Mouse (Mus musculus): ENCODE results near the gene Gm33543.

Gm33543 gene

DNA sequence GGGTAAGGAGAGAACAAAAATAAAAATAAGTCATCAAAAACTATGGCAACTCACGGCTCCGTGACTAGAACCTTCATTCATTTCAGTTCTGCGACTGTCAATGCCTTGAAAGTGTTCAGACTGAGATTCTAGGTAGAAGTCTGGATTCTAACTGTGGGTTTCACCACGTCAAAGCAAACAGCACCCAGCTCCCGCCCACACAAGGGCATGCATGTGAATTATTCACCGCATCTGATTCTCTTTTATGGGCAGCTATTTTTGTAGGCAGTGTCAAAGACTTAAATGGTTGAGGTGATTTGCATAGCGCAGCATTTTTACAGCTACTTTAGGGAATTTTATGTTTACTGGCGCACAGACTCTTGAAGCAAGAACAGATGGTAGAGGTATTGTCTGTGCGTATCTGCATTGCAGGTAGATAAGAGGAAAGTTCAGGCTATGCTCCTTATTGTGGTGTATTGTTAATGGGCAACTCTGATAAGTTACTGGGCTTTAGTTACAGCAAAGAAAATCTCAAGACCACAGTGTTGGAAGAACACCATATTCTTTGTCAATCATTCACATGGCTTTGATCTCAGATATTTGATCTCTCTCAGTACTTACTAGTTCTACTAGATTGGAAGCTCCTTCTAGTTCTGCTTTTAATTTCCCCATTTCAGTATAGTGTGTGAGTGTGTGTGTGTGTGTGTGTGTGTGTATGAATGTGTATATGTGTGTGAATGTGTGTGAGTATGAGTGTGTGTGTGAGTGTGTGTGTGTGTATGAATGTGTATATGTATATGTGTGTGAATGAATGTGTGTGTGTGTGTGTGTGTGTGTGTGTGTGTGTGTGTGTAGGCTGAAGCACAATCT lies at the start of gene Gm33543:
TSS of gene Gm33543 (minus strand) at position 142 of the 849 bp plus-strand sequence.
- DNase-seq (ENCODE audit: low read depth): no peak

- no peak for DNase-seq (ENCODE audit: low read depth)
Measured at GRCm38 (mm10) chr10:95892132-95892531, 49.4 kb upstream of the Gm33543 start.

DNA sequence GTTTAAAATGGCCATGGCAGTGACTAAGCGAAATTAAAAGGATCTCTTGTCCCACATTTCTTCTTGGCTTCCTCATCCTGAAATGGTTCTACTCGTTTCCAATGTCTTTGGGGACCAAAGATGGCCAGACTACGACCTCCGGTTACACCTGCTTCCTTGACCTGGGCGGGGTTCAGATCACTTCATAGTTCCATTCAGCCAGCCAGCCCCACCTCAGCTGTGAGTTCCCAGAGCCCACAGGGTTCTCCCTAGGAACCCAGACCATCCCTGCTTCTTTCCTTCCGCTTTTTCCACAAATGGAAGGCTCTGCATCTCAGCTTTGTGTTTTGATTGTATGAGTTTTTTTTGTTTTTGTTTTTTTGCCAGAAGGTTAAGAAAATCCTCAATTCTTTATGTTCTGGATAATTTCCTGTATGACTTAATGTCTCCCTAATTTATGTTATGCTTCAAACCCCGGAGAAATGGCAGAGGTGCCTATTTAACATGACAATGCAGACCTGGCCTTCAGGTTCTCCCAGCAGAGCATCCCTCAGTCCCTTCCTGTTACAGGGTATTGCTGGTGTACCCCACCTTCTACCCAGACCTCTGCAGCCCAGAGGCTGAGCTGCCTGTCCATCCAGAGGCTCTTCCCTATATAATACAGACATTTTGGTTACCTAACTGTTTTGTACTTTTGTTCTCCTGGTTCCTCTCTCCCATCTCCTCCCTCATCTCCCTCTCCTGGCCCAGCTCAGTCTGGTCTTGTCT lies 48.7 kb upstream of the Gm33543 start:
- no peak for DNase-seq (ENCODE audit: low read depth)

GRCm38 (mm10) chr10:95883761-95884517 lies 41.2 kb upstream of the Gm33543 start:
- DNase-seq (ENCODE audit: low read depth): no peak

- no peak for DNase-seq (ENCODE audit: low read depth)
Measured at GRCm38 (mm10) chr10:95882036-95882435, 39.3 kb upstream of the Gm33543 start.

DNA sequence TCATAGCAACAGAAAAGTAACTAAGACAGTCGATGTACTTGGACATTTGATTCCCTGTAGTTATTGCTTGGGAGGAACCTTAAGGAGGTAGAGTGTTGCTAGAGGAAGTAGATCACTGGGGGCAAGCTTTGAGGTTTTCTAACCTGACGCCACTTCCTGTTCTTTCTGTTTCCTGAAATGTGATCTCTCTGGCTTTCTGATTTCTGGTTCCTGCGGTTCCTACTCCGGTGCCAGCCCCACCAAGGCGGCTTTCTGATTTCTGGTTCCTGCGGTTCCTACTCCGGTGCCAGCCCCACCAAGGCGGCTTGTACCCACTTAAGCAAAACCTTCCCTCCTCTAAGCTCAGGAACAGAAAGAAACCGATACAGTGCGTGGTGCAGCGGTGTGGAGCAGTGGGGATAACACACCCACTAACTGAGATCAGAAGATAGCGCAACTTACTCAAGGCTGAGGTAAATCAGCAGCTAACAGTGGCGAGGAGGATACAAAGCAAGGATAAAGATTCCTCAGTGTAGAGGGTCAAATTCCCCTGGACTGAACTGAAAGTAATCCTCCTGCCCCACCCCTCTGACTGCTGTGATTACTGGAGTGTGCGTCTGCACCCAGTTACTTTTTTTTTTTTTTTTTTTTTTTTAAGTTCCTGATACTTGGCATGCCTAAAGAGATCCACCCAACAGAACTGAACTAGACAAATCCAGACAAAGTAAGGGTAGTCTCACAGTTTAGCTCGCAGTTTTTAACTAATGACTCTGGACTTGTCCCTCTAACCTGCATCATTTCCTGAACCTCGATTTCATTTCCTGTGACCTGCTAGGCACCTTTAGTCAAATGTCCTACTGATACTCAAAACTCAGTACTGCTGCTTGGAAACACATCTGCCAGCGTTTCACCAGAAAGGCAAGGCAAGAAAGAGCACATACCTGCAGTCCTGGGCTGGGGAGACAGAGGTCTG lies 37.5 kb upstream of the Gm33543 start:
- no peak for DNase-seq (ENCODE audit: low read depth)

GRCm38 (mm10) chr10:95870782-95871181 lies 28.1 kb upstream of the Gm33543 start:
- no peak for DNase-seq (ENCODE audit: low read depth)

- DNase-seq (ENCODE audit: low read depth): no peak
Measured at GRCm38 (mm10) chr10:95868348-95868747, 25.6 kb upstream of the Gm33543 start.

DNA sequence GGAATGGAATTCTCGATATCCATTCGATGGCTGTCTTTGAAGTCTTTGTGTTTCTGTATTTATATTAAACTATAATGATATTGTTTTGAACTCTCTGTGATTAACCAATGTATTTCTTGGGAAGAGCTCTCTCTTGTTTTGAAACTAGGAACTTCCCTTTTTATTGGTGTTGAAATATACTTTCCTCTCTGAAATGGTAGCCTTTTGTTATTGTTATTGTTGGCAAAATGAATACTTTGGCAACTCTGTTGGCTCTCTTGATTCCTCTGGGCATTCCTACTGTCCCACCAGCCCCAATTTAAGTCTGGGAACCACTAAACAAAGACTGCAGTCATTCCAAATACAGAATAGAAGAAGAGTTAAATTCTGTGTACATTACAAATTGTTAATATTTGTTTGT lies 24.9 kb upstream of the Gm33543 start:
- DNase-seq (ENCODE audit: low read depth): no peak

- no peak for DNase-seq (ENCODE audit: low read depth)
Measured at GRCm38 (mm10) chr10:95864349-95865124, 21.8 kb upstream of the Gm33543 start.

GRCm38 (mm10) chr10:95862664-95863063 lies 19.9 kb upstream of the Gm33543 start:
- DNase-seq (ENCODE audit: low read depth): no peak

DNA sequence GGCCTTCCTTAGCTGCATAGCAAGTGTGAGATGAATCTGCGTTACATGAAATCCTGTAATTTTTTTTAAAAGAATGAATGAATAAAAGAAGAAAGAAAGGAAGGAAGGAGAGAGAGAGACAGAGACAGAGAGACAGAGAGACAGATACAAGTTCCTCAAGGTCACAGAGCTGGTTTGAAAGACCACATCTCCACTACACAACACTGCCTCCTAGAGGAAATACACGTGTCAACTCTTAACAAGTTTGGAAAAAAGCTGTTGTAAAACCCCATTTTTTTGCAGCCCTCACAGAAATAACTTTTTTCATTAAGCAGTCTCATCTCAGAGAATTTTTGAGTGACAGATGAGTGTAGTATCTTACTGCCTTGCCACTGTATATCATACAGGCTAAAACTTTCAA lies 15.4 kb upstream of the Gm33543 start:
- DNase-seq (ENCODE audit: low read depth): no peak

DNA sequence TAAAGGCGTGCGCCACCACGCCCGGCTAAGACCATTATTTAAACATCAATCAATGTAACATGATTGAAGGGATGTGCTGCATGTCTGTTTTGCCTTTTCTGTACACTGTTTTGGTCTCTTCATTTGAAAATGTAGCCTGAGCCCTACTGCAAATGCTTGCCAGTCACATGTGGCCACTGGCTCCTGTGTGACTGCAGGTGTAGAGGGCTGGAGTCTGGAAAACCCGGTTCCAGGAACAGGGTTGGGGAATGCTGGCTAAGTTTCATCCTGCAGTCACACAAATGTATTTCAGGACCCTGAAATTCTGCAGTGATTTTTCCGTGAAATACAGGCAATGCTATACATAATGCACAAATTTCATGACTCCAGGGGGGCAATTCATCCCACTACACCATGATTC lies 12.7 kb upstream of the Gm33543 start:
- no peak for DNase-seq (ENCODE audit: low read depth)

DNA sequence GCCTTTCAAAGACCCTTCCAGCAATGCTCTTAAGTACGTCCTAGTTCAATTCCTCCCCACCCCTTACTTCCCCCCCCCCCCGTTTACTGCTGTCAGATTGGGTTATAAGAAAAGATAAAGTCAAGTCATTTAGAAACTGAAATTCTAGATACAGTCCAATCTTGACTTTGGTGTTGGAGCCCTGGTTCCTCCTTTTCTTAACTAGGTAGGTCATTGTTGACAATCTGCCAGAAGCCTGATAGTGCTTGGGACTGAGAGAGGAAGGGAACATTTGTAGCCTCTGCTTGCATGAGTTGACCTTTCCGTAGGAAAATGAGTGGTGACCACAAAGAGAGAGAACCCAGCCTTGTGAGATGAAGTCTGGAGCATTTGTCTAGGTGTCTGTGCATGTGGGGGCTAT lies 7.8 kb upstream of the Gm33543 start:
- DNase-seq (ENCODE audit: low read depth): no peak

GRCm38 (mm10) chr10:95846739-95847138 lies 4.0 kb upstream of the Gm33543 start:
- no peak for DNase-seq (ENCODE audit: low read depth)

GRCm38 (mm10) chr10:95846281-95846680 lies 3.6 kb upstream of the Gm33543 start:
- DNase-seq (ENCODE audit: low read depth): peak; percentile 49

GRCm38 (mm10) chr10:95843878-95844277 lies 1.1 kb upstream of the Gm33543 start:
- no peak for DNase-seq (ENCODE audit: low read depth)

GRCm38 (mm10) chr10:95841241-95841640 lies 1.5 kb downstream of the Gm33543 start:
- no peak for DNase-seq (ENCODE audit: low read depth)

GRCm38 (mm10) chr10:95839803-95840202 lies 2.9 kb downstream of the Gm33543 start:
- DNase-seq (ENCODE audit: low read depth): no peak

DNA sequence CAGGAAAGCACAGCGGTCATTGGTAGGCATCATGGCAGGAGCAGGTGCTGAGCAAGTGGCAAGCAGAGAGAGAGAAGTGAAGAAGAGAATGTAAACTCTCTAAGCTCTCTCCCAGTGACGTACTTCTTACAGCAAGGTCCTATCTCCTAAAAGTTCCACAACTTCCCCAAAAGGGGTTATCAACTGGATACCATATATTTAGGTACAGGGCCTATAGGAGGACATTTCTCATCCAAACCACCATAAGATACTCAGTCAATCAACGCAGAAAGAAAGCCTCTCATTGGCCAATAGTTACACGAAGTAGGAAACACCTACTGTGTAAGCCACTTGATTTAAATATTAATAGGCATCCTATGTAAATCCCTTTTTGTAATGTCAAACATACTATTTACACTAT lies 3.7 kb downstream of the Gm33543 start:
- no peak for DNase-seq (ENCODE audit: low read depth)

Measured in fibroblast of lung, adult 2 months (primary cell).